Mouse (Mus musculus): Measurements from ENCODE around the gene Kcnq1.

GRCm38 (mm10) chr7:143460217-143460834 lies 354.2 kb downstream of the Kcnq1 start:
- TF ChIP-seq CTCF (IDR thresholded peaks at IDR 0.05; ENCODE audit: control insufficient read depth, insufficient read depth, insufficient read length) (no peak), MYOD1 (IDR thresholded peaks at IDR 0.05; ENCODE audit: control insufficient read depth, insufficient read length, low read depth) (no peak), USF1 (IDR thresholded peaks at IDR 0.05; ENCODE audit: low read depth) (no peak)

Measured in C2C12 (cell line).